Mouse (Mus musculus) granulocyte monocyte progenitor cell, adult 5-6 weeks (primary cell): ENCODE results near the gene Fstl3. TPM values are rescaled to one million over a fixed set of nuclear protein-coding genes. Genes with fewer than 3 reads are reported as not detected.
A peak's percentile ranks its signal among the peaks of the same experiment; 100 is the strongest.
"Not testable (repeated sequence)": the region's sequence is repeated elsewhere in the genome, so short reads cannot be mapped to it uniquely, and the experiment has no call there.

Experiments
- ATAC-seq: replicated peaks from 2 replicates; pipeline ENCODE4 v1.8.0; 2016; ENCODE audit warnings: mild to moderate bottlenecking, moderate TSS enrichment, inconsistent platforms; ENCODE audit not compliant: poor library complexity, severe bottlenecking
- total RNA-seq, 2 experiments: library from RNA; stranded (forward) in 1 of 2; stranded (reverse) in 1 of 2; fragments of 200-712, 200-1000 nt in 1 of 2; fragments of >200 nt in 1 of 2; fragmentation: Nextera tagmentation in 1 of 2; gene quantifications; 2 replicates each; pipeline ENCODE4 v1.2.3; 2014 to 2017

Gene Fstl3
- total RNA-seq, 2 experiments from 2014 or later: 0.62 TPM; not detected in 1

DNA sequence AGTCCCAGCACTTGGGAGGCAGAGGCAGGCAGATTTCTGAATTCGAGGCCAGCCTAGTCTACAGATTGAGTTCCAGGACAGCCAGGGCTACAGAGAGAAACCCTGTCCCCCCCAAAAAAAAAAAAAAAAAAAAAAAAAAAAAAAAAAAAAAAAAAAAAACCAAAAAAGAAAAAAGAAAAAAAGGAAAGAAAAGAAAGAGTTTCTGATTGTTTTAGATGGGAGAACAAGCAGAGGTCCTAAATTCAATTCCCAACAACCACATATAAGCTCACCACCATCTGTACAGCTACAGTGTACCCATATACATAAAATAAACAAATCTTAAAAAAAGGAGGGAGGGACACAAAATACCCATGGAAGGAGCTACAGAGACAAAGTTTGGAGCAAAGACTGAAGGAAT is 17.4 kb upstream of the Fstl3 start:
- ATAC-seq: not testable (repeated sequence)

DNA sequence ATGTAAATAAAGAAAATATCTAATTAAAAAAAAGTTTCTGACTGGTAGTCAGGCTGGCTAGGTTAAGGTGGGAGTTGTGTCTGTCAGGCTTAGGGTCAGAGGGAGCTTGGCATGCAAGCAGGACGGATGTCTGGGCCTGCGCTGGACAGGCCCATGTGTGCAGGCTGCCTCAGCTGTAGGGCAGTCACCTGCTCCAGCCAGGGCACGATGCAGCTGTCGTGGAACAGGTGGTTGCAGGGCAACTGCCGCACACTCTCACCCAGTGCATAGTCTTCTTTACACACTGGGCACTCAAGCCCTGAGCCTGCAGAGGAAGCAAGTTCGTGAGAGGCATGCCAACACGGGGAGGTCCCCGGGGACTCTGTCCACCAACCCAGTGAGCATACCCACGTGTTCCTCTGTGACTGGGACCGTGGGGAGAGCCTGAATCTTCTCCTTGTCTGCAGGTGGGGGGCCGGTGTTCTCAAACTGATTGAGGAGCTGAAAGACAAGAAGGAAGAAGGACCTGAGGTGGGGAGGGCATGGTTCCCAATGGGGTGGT is 16.4 kb upstream of the Fstl3 start:
- ATAC-seq: no peak

DNA sequence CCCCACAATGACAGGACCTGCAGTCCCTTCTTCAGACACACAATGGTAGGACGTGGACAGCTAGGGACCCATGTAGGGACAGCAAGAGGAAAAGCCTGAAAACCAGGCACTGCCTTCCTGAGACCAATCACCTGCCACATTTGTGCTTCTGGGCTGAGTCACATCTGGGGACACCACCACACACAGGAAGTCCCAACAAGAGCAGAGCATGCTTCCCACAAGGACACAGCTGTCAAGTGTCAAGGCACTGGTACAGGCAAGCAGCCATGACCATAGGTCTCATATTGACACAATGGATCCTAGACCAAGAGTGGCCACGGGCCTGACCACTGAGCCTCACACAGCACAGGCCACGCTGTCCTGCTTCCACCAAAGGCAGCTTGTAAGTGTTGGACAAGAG is 14.2 kb upstream of the Fstl3 start:
- no peak for ATAC-seq

DNA sequence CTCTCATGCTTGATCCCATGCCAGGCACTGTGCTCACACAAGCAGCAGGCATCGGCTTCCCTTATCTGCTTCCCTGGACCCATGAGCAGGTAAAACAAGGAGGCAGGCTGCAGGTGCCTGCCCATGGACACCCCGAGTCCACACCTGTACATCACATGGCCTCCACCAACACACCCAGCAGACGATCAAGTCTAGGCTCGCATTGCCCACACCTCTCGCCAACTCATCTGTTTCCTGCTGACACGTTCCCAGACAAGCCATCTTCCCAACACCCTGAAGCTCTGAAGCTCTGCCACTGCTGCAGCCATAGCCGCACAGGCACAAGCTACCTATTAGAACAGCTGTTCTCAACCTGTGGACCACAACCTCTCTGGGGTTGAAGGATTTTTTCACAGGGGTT is 12.8 kb upstream of the Fstl3 start:
- no peak for ATAC-seq

DNA sequence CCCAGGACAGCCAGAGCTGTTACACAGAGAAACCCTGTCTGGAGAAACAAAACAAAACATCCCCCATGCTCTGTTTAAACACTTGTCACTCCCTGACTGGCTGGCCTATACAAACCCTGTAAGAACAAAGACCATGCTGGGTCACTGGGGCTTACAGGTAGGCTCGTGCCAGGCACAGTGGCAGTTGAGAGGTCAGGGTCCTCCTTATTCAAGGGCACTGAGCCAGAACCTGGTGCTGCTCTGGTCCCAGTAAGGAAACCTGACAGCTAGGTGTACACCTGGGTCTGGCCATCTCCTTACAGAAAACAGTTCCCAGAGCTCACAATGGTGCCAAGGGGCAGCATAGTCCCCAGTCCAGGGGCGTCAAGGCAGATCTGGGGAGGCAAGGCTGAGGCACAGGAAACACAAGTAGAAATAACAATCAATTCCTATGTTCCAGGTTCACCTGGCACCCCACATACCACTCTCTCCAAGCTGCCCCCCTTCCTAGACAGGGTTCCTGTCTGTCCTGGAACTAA is 11.8 kb upstream of the Fstl3 start:
- ATAC-seq: no peak

DNA sequence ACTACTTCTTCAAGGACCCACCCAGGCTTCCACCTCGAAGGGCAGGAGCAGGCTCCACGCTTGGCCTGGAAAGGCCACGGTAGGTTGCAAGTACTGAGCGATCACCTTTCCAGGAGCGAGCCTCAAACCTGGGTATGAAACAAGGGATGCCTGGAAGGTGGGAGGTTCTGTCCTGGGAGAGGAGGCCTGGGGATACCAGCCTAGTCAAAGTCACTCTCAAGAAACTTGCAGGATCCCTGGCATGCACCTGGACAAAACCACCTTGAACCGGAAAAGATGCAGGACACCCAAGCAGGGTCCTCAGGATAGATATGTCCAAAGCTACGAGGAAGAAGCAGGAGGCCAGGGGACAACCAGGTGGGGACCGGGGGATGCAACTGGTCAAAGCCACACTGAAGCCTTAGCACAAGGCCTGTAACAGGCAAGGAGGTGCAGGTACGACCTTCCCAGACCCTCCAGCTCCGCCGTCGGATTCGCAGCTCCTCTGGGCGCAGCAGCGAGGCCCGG is 11.0 kb upstream of the Fstl3 start:
- no peak for ATAC-seq

DNA sequence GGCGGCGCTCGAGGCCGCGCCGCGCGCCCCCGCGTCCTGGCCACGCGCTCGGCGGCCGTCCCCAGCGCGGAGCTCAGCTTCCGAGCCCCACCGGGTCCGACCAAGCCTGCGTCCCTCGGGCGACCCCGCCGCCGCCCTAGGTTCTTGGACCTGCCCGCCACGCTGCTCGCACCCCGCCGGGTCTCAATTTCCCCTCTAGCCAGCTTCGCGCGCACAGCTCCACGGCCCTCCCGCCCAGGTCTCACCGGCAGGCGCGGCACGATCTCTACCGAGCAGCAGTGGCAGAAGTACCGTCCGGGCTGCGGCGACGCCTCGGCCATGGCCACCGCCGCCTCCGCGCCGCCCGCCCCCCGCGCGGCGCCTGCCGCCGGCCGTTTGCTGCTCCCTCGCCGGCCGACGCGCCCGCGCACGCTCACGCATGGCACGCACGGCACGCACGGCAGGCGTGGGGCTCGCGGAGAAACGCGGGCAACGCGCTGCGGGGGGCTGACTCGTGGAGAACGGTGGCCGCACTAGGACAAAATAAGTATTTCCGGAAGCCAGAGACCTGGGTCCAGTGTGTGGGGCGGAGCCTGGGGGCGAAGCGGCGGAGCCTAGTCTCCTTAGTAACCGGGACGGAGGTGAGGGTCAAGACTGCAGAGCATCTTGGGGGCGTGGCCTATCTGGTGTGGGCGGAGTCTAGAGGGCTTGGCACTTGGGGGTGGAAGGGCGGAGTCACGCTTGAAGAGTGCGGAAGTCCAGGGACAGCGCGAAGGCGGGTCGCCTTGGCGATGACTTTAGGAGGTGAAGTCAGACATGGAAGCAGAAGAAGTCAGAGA is 10.4 kb upstream of the Fstl3 start, which contains the start of gene Rnf126:
TSS of gene Rnf126 (minus strand) at position 445 of the 818 bp plus-strand sequence.
- peak; percentile 89 for ATAC-seq

DNA sequence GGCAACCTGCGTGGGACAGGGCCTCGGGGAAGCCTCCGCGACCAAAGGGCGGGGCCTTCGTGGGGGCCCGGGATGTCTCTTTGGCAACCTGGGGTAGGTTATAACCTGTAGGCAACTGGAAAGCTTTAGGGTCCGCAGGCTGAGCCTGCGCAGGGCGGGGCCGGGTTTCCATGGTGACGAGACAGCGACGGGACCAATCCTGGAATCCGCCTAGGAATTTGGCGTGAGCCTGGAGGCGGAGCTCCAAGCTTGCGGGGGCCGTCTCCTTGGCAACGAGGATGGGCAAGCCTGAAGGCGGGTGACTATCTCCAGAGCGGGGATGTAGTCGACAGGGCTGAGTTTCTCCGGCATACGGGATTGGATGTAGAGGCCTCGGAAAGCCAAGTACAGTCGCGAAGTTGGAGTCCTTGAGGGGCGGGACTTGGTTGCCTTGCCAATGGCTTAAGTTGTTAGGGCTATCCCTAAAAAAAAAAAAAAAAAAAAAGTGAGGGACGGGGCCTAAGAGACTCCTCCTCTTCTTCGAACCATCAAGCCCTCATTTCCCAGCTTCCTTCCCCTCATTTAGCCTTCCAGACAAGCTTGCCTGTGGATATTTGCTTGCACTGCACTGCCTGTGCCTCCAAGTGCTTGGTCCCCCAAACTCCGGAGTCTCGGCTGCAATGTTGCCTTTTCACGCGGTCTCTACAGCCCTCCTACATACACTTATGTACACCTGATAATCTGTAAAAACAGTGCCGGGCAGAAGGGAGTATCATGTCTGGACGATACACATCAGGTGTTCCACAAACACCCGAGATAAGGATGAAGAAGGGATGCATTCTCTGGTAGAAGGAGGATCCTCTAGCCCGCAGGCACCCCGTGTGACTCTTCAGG is 9.5 kb upstream of the Fstl3 start:
- peak; percentile 50 for ATAC-seq

DNA sequence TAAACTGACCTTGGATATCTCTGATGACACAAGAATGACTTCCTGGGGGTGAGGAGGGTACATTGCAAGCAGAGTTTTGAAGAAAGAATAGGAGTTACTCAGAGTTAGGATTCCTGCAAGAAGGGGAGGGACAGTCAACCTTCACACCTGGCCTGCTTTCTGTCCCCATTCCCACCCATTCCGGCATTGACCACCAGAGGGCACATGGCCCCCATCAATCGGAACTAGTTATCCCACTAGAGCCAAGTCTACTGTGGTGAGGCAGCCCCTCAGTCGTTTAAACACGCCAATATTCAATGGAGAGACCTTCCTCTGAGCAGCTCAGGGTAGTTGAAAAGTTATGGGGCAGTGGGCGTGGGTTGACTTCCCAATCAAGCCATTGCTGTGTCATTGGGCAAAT is 8.7 kb upstream of the Fstl3 start:
- peak; percentile 31 for ATAC-seq

DNA sequence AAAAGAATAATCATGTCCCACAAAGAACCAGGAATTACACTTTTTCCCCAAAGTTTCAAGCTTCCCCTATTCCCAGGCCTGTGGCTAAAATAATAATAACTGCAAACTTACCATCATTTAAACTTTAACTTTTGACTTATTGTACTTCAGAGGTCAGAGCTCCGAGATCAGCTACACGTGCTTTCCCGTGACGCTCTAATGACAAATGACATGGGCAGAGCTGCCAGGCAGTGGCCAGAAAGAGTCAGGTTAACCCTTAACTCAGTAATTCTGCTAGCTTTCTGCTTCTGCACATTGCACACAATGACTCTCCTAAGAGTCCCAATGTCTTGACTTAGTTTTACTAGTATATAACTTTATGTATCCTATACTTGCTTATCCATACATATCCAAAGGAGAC is 7.7 kb upstream of the Fstl3 start:
- ATAC-seq: no peak

DNA sequence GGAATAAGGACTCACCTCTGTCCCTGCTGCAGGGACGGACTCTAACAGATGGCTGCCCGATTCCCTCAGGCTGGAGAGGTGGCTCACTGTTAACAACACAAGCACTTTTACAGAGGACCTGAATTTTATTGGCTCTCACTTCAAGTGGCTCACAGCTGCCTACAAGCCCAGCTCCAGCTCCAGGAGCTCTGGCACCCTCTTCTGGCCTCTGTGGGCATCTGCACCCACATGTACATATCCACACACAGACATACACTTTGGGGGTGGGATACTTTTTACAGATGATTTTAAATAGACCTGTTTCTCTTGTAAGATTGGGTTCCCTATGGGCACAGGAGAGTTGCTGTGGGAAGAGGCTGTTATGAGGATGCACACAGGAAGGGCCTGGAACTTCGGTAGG is 4.8 kb upstream of the Fstl3 start:
- no peak for ATAC-seq

DNA sequence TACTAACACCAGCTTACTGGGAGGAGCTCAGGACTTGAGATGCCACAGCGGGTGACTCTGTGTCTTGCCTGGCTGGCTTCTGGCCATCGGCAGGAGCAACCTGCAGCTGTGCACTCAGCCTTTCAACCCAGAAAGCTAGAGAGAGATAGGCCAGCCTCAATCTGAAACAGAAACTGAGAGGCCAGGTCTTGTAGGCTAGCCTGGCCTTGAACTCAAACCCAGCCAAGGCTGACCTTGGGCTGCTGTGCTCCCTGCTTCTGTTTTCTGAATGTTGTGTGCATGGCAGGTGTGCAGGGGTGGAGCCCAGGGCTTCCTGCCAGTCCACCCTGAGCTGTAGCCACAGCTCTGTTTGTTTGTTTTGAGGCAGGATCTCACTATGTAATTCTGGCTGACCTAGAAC is 3.9 kb upstream of the Fstl3 start:
- no peak for ATAC-seq

DNA sequence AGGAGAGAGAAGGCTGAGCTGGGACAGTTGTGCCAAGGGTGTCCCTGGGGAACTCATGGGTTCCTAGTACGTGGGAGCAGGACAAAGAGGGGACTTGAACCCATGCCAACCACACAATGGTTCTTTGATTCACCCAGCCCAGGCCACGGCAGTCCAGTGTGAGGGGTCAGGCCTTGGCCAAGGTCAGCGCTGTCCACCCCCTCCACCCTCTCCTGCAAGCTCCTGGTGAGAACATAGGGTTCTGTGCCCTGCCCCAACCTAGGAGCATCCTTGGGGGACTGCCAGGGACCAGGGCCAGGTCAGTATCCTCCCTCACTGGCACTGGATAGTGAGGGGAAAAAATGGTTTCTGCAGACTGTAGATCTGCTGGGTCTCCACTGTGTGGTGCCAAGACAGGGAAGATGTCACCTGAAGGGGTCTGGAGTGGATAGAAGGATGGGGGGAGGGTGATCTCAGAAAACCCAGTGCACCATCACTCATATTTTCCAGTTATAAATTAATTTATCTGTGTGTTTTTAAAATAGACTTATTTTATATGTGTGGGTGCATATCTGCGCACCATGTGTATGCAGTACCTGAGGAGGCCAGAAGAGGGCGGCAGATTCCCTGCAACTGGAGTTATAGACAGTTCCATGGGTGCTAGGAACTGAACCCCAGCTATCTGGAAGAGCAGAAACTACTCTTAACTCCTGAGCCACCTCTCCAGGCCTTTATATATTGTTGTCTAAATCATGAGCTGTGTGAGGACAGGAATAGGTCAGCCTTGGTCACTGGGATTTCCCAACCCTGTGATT is 2.4 kb upstream of the Fstl3 start:
- ATAC-seq: no peak

DNA sequence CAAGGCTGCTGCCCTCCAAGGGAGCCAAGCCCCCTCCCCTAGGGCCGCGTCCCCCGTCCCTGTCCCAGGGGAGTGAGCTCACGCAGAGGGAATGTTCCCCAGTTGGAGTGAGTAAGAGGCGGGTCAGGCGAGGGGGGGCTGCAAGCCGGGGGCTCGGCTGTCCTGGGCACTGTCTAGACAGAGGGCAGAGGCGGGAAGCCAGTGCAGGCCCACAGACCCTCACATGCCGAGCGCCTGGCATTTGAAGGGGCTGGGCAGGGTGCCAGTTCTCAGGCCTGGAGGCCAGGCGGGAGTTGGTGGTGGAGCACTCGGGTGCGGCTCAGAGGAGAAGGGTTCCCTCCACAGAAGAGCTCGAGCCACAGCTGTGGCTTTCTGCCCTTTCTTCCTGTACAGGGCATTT is 934 bp downstream of the Fstl3 start:
- no peak for ATAC-seq

DNA sequence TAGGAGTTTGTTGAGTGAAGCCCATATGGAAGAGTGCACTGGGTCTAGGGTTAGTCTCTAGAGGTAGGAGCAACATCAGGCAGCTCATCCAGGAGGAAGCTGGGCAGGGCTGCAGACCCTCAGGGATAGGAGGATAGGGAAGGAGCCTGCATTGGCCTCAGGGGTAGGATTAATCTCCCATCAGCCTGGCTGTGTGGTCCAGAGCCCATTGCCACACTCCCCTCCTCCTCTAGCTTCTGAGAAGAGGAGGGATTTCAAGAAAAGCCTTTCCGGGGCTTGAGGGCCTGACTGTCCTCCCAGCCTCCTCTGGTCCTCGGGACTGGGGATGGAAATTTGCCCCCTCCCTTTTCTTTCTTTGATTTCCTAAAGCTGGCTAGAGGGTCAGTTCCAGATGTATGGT is 2.1 kb downstream of the Fstl3 start:
- no peak for ATAC-seq

DNA sequence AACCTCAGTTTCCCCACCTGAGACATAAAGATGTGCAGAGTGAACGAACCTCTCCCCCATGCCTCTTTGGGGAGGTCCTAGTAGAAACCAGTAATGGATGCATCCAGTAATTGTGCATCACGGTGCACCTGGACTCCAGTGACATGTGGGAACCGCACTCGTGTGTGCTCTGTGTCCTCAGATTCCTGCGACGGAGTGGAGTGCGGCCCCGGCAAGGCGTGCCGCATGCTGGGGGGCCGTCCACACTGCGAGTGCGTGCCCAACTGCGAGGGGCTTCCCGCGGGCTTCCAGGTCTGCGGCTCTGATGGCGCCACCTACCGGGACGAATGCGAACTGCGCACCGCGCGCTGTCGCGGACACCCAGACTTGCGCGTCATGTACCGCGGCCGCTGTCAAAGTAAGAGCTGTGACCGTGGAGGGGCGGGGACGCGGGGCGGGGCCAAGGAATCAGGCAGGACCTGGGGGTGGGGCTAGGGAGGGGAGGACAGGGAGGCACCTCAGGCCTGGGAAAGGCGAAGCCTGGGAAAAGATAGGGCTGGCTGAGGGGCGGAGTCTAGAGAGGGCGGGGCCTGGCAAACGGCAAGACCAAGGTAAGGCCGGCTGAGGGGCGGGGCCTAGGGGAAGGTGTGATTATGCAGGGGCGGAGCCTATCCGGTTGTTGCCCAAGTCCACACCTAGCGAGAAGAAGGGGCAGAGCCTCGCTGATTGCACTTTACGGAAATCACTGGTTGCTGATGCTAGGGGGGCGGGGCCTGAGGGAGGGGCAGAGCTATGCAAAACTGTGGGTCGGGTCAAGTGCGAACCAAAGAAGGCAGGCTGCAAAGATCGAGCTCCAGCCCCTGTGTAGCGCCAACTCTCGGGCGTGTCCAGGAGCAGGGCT is 3.0 kb downstream of the Fstl3 start:
- peak; percentile 70 for ATAC-seq

DNA sequence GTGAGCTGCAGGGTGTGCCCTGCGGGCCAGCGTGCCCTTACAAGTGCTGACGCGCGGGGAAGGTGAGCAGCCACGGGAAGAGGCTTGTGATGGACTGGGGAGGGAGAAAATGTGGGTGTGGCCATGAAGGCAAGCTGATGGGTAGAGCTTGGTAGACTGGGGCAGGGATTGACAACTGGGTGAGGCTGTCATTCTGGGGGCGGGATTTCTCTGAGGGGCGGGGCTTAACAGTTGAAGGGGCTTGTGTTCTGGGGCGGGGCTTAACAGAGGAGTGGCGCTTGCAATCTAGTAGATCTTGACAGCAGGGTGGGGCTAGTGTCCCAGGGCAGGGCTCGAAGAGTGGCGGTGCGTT is 3.6 kb downstream of the Fstl3 start:
- peak; percentile 55 for ATAC-seq

DNA sequence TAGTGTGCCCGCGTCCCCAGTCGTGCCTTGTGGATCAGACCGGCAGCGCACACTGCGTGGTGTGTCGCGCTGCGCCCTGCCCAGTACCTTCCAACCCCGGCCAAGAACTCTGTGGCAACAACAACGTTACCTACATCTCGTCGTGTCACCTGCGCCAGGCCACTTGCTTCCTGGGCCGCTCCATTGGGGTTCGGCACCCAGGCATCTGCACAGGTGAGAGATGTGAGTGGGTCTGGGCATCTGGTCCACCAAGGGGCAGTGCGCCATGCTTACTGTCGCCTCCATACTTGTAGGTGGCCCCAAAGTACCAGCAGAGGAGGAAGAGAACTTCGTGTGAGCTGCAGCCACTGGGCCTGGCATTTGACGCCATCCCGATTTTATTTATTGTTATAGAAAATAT is 4.1 kb downstream of the Fstl3 start:
- 0 out of 2 replicates have a peak, but pooled peaks have one; percentile 0 for ATAC-seq

DNA sequence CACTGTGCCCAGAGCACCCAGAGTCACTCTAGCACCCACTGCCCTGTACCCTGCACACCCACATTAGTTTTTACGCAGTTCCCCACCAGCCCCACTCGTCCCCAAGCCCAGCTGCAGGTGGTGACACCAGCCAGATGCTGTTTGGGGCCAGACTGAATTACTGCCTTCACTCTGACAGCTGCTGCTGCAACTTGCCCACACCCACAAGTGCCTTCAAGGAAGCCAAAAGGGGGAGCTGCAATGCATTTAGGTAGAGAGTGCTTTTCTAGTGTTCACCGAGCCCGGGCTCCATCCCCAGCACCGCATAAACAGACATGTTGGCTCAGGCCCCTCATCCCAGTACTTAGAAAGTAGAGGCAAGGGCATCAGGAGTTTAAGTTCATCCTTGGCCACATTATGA is 4.9 kb downstream of the Fstl3 start:
- no peak for ATAC-seq
